Comparison of ENCODE assay signal across 7 mouse cellular contexts in genomic region chr7:143466099-143466677, GRCm38 (mm10). TPM values are rescaled to one million over a fixed set of nuclear protein-coding genes. Genes with fewer than 3 reads are reported as not detected.
DNase-seq lines count a peak whose midpoint lies in the region; ATAC-seq and TF ChIP-seq lines count a peak whose summit lies in the region.

No protein-coding gene starts in this region.

- ATAC-seq in intestine, postnatal 0 days: peak; percentile 19; the same call in 1 of the 2 replicates
- peak; percentile 37 for ATAC-seq in limb, embryonic 13.5 days (ENCODE audit: low FRiP score, low read depth)
- peak; percentile 34; the same call in 1 of the 2 replicates for ATAC-seq in midbrain, embryonic 16.5 days

- peak; percentile 85 for TF ChIP-seq CTCF in cortical plate, adult 2 months (IDR thresholded peaks at IDR 0.05; ENCODE audit: extremely low read depth, insufficient read depth, low read length)
- peak; percentile 97 for TF ChIP-seq CTCF in intestine, postnatal 0 days (IDR thresholded peaks at IDR 0.05; ENCODE audit: low read depth)

- H3K4me2 ChIP-seq in intestine, postnatal 0 days (replicated peaks; ENCODE audit: low read depth): no peak overlapping the region
- peak overlapping the region; percentile 61 for H3K4me2 ChIP-seq in limb, embryonic 13.5 days (replicated peaks)
- H3K4me2 ChIP-seq in midbrain, embryonic 16.5 days (ENCODE audit: low read length): no peak overlapping the region

- H3K4me1 ChIP-seq in cortical plate, adult 2 months (ENCODE audit: control insufficient read depth, insufficient read depth, low read length): no peaks in the 10 kb centered on the region
- H3K4me1 ChIP-seq in intestine, postnatal 0 days (replicated peaks; ENCODE audit: control insufficient read depth, insufficient read depth, low read length): peaks cover 3% of the 10 kb centered on the region; the same call in 1 of the 2 replicates
- H3K4me1 ChIP-seq in limb, embryonic 13.5 days: peaks cover 66% of the 10 kb centered on the region
- peaks cover 9% of the 10 kb centered on the region; the same call in 1 of the 2 replicates for H3K4me1 ChIP-seq in midbrain, embryonic 16.5 days (ENCODE audit: control insufficient read depth, insufficient read depth, low read length)

- no peaks in the 10 kb centered on the region for H3K9me3 ChIP-seq in intestine, postnatal 0 days (ENCODE audit: control insufficient read depth)
- H3K9me3 ChIP-seq in limb, embryonic 13.5 days: 0 out of 2 replicates have a peak, but pooled peaks cover 3% of the 10 kb centered on the region
- peaks cover under 1% of the 10 kb centered on the region for H3K9me3 ChIP-seq in midbrain, embryonic 16.5 days (replicated peaks; ENCODE audit: control insufficient read depth, low read length, poor library complexity, severe bottlenecking)

- no peaks in the 10 kb centered on the region for H3K27me3 ChIP-seq in intestine, postnatal 0 days (replicated peaks; ENCODE audit: control insufficient read depth, insufficient read depth, low read length)
- no peaks in the 10 kb centered on the region; the same call in 1 of the 2 replicates for H3K27me3 ChIP-seq in limb, embryonic 13.5 days
- H3K27me3 ChIP-seq in midbrain, embryonic 16.5 days (ENCODE audit: control insufficient read depth, insufficient read depth, low read depth, low read length): no peaks in the 10 kb centered on the region

- DNase-seq in adrenal gland, adult 18-20 months (ENCODE audit: low spot score in 2 of 2): peak; percentile 84 to 86
- DNase-seq in gastrocnemius, postnatal 4 days (ENCODE audit: low spot score in 2 of 2): peak; percentile 84 to 87
- DNase-seq in spleen, postnatal 10 days (ENCODE audit: low spot score in 2 of 2): peak; percentile 67 to 82

- 40% methylated on average over 14 of the region's 14 CpGs for WGBS in intestine, postnatal 0 days
- WGBS in limb, embryonic 13.5 days: 36% methylated on average over 14 of the region's 14 CpGs
- 33% methylated on average over 14 of the region's 14 CpGs for WGBS in midbrain, embryonic 16.5 days

- no peak overlapping the region for H3K9ac ChIP-seq in intestine, postnatal 0 days (ENCODE audit: low read depth, low read length)
- peak overlapping the region; percentile 27; the same call in 1 of the 2 replicates for H3K9ac ChIP-seq in limb, embryonic 13.5 days
- H3K9ac ChIP-seq in midbrain, embryonic 16.5 days (ENCODE audit: low read depth, low read length): no peak overlapping the region

- no peak overlapping the region for H3K27ac ChIP-seq in cortical plate, adult 2 months (ENCODE audit: insufficient read depth, low read length)
- no peak overlapping the region for H3K27ac ChIP-seq in intestine, postnatal 0 days (ENCODE audit: low read depth, low read length)
- H3K27ac ChIP-seq in limb, embryonic 13.5 days: peak overlapping the region; percentile 90; the same call in 1 of the 2 replicates
- H3K27ac ChIP-seq in midbrain, embryonic 16.5 days (ENCODE audit: low read length): no peak overlapping the region

- H3K4me3 ChIP-seq in cortical plate, adult 2 months (ENCODE audit: insufficient read depth, low read length): no peak overlapping the region
- no peak overlapping the region for H3K4me3 ChIP-seq in intestine, postnatal 0 days (ENCODE audit: low read depth, low read length)
- H3K4me3 ChIP-seq in limb, embryonic 13.5 days: no peak overlapping the region
- H3K4me3 ChIP-seq in midbrain, embryonic 16.5 days (ENCODE audit: low read depth, low read length): no peak overlapping the region

- no peaks in the 10 kb centered on the region for H3K36me3 ChIP-seq in intestine, postnatal 0 days (ENCODE audit: control insufficient read depth, insufficient read depth)
- no peaks in the 10 kb centered on the region for H3K36me3 ChIP-seq in limb, embryonic 13.5 days
- H3K36me3 ChIP-seq in midbrain, embryonic 16.5 days (ENCODE audit: control insufficient read depth, insufficient read depth, low read length): no peaks in the 10 kb centered on the region

- no peak for TF ChIP-seq POLR2A in cortical plate, adult 2 months (IDR thresholded peaks at IDR 0.05; ENCODE audit: extremely low read depth, insufficient read depth, low read length)

RNA-seq across cellular contexts. Expression of gene Cdkn1c, which starts 5.3 kb away (rescaled TPM):
- total RNA-seq in adrenal gland, adult 18-20 months (2021): 100 to 1,000 TPM; 153 to 767 TPM
- polyA plus RNA-seq in cortical plate, adult 2 months (2012; rRNA removed): 12.0 and 12.6 TPM in 2 replicates
- total RNA-seq in gastrocnemius, postnatal 4 days (2021): 1,000 to 10,000 TPM; 1,832 to 1,854 TPM
- polyA plus RNA-seq in intestine, postnatal 0 days (2015; fragmentation: Nextera tagmentation; extraction: Ambion mirVana): 542 and 615 TPM in 2 replicates
- 1,335 and 1,388 TPM in 2 replicates for polyA plus RNA-seq in limb, embryonic 13.5 days (2015; fragmentation: Nextera tagmentation; extraction: Ambion mirVana)
- polyA plus RNA-seq in midbrain, embryonic 16.5 days (2015; fragmentation: Nextera tagmentation; extraction: Ambion mirVana): 171 and 184 TPM in 2 replicates

RNA-seq across cellular contexts. Expression of gene Slc22a18, which starts 7.3 kb away (rescaled TPM):
- 1 to 10 TPM; 1.9 to 6.7 TPM for total RNA-seq in adrenal gland, adult 18-20 months (2021)
- 0.72 and 1.1 TPM in 2 replicates for polyA plus RNA-seq in cortical plate, adult 2 months (2012; rRNA removed)
- under 1 TPM; 0.44 to 0.86 TPM for total RNA-seq in gastrocnemius, postnatal 4 days (2021)
- 21.6 and 25.0 TPM in 2 replicates for polyA plus RNA-seq in intestine, postnatal 0 days (2015; fragmentation: Nextera tagmentation; extraction: Ambion mirVana)
- 1.4 and 1.5 TPM in 2 replicates for polyA plus RNA-seq in limb, embryonic 13.5 days (2015; fragmentation: Nextera tagmentation; extraction: Ambion mirVana)
- polyA plus RNA-seq in midbrain, embryonic 16.5 days (2015; fragmentation: Nextera tagmentation; extraction: Ambion mirVana): 0.55 and 1.1 TPM in 2 replicates

RNA-seq across cellular contexts. Expression of gene Phlda2, which starts 36.8 kb away (rescaled TPM):
- total RNA-seq in adrenal gland, adult 18-20 months (2021): 1 to 10 TPM in 1 of 2 experiments, under 1 TPM in 1; 0.45 to 2.8 TPM
- 0.15 TPM in 1 of 2 replicates, not detected in the other for polyA plus RNA-seq in cortical plate, adult 2 months (2012; rRNA removed)
- total RNA-seq in gastrocnemius, postnatal 4 days (2021): not detected
- 1.0 and 1.3 TPM in 2 replicates for polyA plus RNA-seq in intestine, postnatal 0 days (2015; fragmentation: Nextera tagmentation; extraction: Ambion mirVana)
- polyA plus RNA-seq in limb, embryonic 13.5 days (2015; fragmentation: Nextera tagmentation; extraction: Ambion mirVana): 20.4 and 23.2 TPM in 2 replicates
- polyA plus RNA-seq in midbrain, embryonic 16.5 days (2015; fragmentation: Nextera tagmentation; extraction: Ambion mirVana): 0.93 TPM in 1 of 2 replicates, not detected in the other

Comparison
In these comparisons a context has a peak if more than half of its experiments do, and no peak if none do; other contexts are left out.
1. RNA of gene Cdkn1c, which starts 5.3 kb away (polyA plus RNA-seq): 1,335 to 1,388 TPM in limb, embryonic 13.5 days, 542 to 615 TPM in intestine, postnatal 0 days and 171 to 184 TPM in midbrain, embryonic 16.5 days; 12.0 to 12.6 TPM in cortical plate, adult 2 months; every median in the first group is over 10 times any median in the second.
2. Peak in every context shown above with its lines, with median percentiles within 50 percentile points of each other: DNase-seq and ATAC-seq.